Mouse (Mus musculus): ENCODE data around the gene Brd7. TPM values are rescaled to one million over a fixed set of nuclear protein-coding genes. Genes with fewer than 3 reads are reported as not detected.

Gene Brd7
- polyA plus RNA-seq, 1 experiment from 2014 or later = 60.4 TPM

- 89% methylated on average over 2 of the region's 2 CpGs for WGBS
- Histone ChIP-seq H3K27me3 (replicated peaks; ENCODE audit: control insufficient read depth, insufficient read depth, low read length) (no peaks in the 10 kb centered on the region), H3K9me3 (ENCODE audit: control insufficient read depth, low read length) (no peaks in the 10 kb centered on the region), H3K36me3 (ENCODE audit: control insufficient read depth, insufficient read depth, low read length) (no peaks in the 10 kb centered on the region), H3K4me2 (ENCODE audit: low read length) (no peak overlapping the region), H3K4me1 (replicated peaks; ENCODE audit: control insufficient read depth, insufficient read depth, low read length) (no peaks in the 10 kb centered on the region), H3K27ac (ENCODE audit: low read depth) (no peak overlapping the region), H3K9ac (ENCODE audit: low read length) (no peak overlapping the region), H3K4me3 (ENCODE audit: low read depth, low read length) (no peak overlapping the region)
- DNase-seq (ENCODE audit: low spot score) (no peak), ATAC-seq (replicated peaks; ENCODE audit: low FRiP score, low TSS enrichment, low read depth) (no peak)
Observed at GRCm38 (mm10) chr8:88383164-88383556, 21.2 kb upstream of the Brd7 start.

- Histone ChIP-seq H3K4me3 (ENCODE audit: low read depth, low read length) (no peak overlapping the region), H3K9ac (ENCODE audit: low read length) (no peak overlapping the region), H3K4me1 (replicated peaks; ENCODE audit: control insufficient read depth, insufficient read depth, low read length) (no peaks in the 10 kb centered on the region), H3K27me3 (replicated peaks; ENCODE audit: control insufficient read depth, insufficient read depth, low read length) (no peaks in the 10 kb centered on the region), H3K4me2 (ENCODE audit: low read length) (no peak overlapping the region), H3K36me3 (ENCODE audit: control insufficient read depth, insufficient read depth, low read length) (no peaks in the 10 kb centered on the region), H3K27ac (ENCODE audit: low read depth) (no peak overlapping the region), H3K9me3 (ENCODE audit: control insufficient read depth, low read length) (no peaks in the 10 kb centered on the region)
- no peak for DNase-seq (ENCODE audit: low spot score)
- no peak for ATAC-seq (replicated peaks; ENCODE audit: low FRiP score, low TSS enrichment, low read depth)
- 71% methylated on average over 31 of the region's 31 CpGs for WGBS
Observed at GRCm38 (mm10) chr8:88382311-88383163, 20.5 kb upstream of the Brd7 start.

GRCm38 (mm10) chr8:88380497-88380896 is 18.5 kb upstream of the Brd7 start:
- H3K4me3 ChIP-seq (ENCODE audit: low read depth, low read length) = no peak overlapping the region
- ATAC-seq (replicated peaks; ENCODE audit: low FRiP score, low TSS enrichment, low read depth) (no peak), DNase-seq (ENCODE audit: low spot score) (no peak)
- no peaks in the 10 kb centered on the region for H3K9me3 ChIP-seq (ENCODE audit: control insufficient read depth, low read length)
- H3K27ac ChIP-seq (ENCODE audit: low read depth) = no peak overlapping the region
- no peak overlapping the region for H3K9ac ChIP-seq (ENCODE audit: low read length)
- no peaks in the 10 kb centered on the region for H3K4me1 ChIP-seq (replicated peaks; ENCODE audit: control insufficient read depth, insufficient read depth, low read length)
- 78% methylated on average over 7 of the region's 7 CpGs for WGBS
- H3K27me3 ChIP-seq (replicated peaks; ENCODE audit: control insufficient read depth, insufficient read depth, low read length) = no peaks in the 10 kb centered on the region
- H3K4me2 ChIP-seq (ENCODE audit: low read length) = no peak overlapping the region
- no peaks in the 10 kb centered on the region for H3K36me3 ChIP-seq (ENCODE audit: control insufficient read depth, insufficient read depth, low read length)

GRCm38 (mm10) chr8:88376836-88377582 is 15.0 kb upstream of the Brd7 start:
- Histone ChIP-seq H3K4me3 (ENCODE audit: low read depth, low read length) (no peak overlapping the region), H3K27me3 (replicated peaks; ENCODE audit: control insufficient read depth, insufficient read depth, low read length) (no peaks in the 10 kb centered on the region), H3K4me2 (ENCODE audit: low read length) (no peak overlapping the region), H3K9ac (ENCODE audit: low read length) (no peak overlapping the region), H3K36me3 (ENCODE audit: control insufficient read depth, insufficient read depth, low read length) (no peaks in the 10 kb centered on the region), H3K27ac (ENCODE audit: low read depth) (no peak overlapping the region), H3K4me1 (replicated peaks; ENCODE audit: control insufficient read depth, insufficient read depth, low read length) (no peaks in the 10 kb centered on the region), H3K9me3 (ENCODE audit: control insufficient read depth, low read length) (no peaks in the 10 kb centered on the region)
- 42% methylated on average over 19 of the region's 19 CpGs for WGBS
- peak; percentile 65 for DNase-seq (ENCODE audit: low spot score)
- 0 out of 2 replicates have a peak, but pooled peaks have one; percentile 27 for ATAC-seq (replicated peaks; ENCODE audit: low FRiP score, low TSS enrichment, low read depth)

- Histone ChIP-seq H3K4me3 (ENCODE audit: low read depth, low read length) (no peak overlapping the region), H3K27me3 (replicated peaks; ENCODE audit: control insufficient read depth, insufficient read depth, low read length) (no peaks in the 10 kb centered on the region)
- WGBS = 85% methylated on average over 2 of the region's 2 CpGs
Observed at GRCm38 (mm10) chr8:88371522-88371921, 9.5 kb upstream of the Brd7 start.

GRCm38 (mm10) chr8:88369805-88370204 is 7.8 kb upstream of the Brd7 start:
- Histone ChIP-seq H3K4me2 (ENCODE audit: low read length) (no peak overlapping the region), H3K9ac (ENCODE audit: low read length) (no peak overlapping the region), H3K4me1 (replicated peaks; ENCODE audit: control insufficient read depth, insufficient read depth, low read length) (peaks cover 14% of the 10 kb centered on the region), H3K27me3 (replicated peaks; ENCODE audit: control insufficient read depth, insufficient read depth, low read length) (no peaks in the 10 kb centered on the region), H3K27ac (ENCODE audit: low read depth) (no peak overlapping the region), H3K9me3 (ENCODE audit: control insufficient read depth, low read length) (no peaks in the 10 kb centered on the region), H3K4me3 (ENCODE audit: low read depth, low read length) (no peak overlapping the region), H3K36me3 (ENCODE audit: control insufficient read depth, insufficient read depth, low read length) (no peaks in the 10 kb centered on the region)
- WGBS = 23% methylated on average over 3 of the region's 3 CpGs
- DNase-seq (ENCODE audit: low spot score) (peak; percentile 72), ATAC-seq (replicated peaks; ENCODE audit: low FRiP score, low TSS enrichment, low read depth) (peak; percentile 75)

More at GRCm38 (mm10) chr8:88371522-88371921, 9.5 kb upstream of the Brd7 start:
- no peaks in the 10 kb centered on the region for H3K36me3 ChIP-seq (ENCODE audit: control insufficient read depth, insufficient read depth, low read length)
- no peaks in the 10 kb centered on the region for H3K9me3 ChIP-seq (ENCODE audit: control insufficient read depth, low read length)
- no peak overlapping the region for H3K9ac ChIP-seq (ENCODE audit: low read length)
- ATAC-seq (replicated peaks; ENCODE audit: low FRiP score, low TSS enrichment, low read depth) (no peak), DNase-seq (ENCODE audit: low spot score) (no peak)
- peaks cover 14% of the 10 kb centered on the region for H3K4me1 ChIP-seq (replicated peaks; ENCODE audit: control insufficient read depth, insufficient read depth, low read length)
- H3K4me2 ChIP-seq (ENCODE audit: low read length) = no peak overlapping the region
- H3K27ac ChIP-seq (ENCODE audit: low read depth) = no peak overlapping the region

GRCm38 (mm10) chr8:88369221-88369620 is 7.2 kb upstream of the Brd7 start:
- Histone ChIP-seq H3K9ac (ENCODE audit: low read length) (no peak overlapping the region), H3K36me3 (ENCODE audit: control insufficient read depth, insufficient read depth, low read length) (no peaks in the 10 kb centered on the region), H3K4me2 (ENCODE audit: low read length) (no peak overlapping the region), H3K4me1 (replicated peaks; ENCODE audit: control insufficient read depth, insufficient read depth, low read length) (peaks cover 14% of the 10 kb centered on the region), H3K9me3 (ENCODE audit: control insufficient read depth, low read length) (no peaks in the 10 kb centered on the region), H3K27ac (ENCODE audit: low read depth) (no peak overlapping the region), H3K27me3 (replicated peaks; ENCODE audit: control insufficient read depth, insufficient read depth, low read length) (no peaks in the 10 kb centered on the region), H3K4me3 (ENCODE audit: low read depth, low read length) (no peak overlapping the region)
- 17% methylated on average over 6 of the region's 6 CpGs for WGBS
- ATAC-seq (replicated peaks; ENCODE audit: low FRiP score, low TSS enrichment, low read depth) (peak; percentile 55), DNase-seq (ENCODE audit: low spot score) (peak; percentile 56)

DNA sequence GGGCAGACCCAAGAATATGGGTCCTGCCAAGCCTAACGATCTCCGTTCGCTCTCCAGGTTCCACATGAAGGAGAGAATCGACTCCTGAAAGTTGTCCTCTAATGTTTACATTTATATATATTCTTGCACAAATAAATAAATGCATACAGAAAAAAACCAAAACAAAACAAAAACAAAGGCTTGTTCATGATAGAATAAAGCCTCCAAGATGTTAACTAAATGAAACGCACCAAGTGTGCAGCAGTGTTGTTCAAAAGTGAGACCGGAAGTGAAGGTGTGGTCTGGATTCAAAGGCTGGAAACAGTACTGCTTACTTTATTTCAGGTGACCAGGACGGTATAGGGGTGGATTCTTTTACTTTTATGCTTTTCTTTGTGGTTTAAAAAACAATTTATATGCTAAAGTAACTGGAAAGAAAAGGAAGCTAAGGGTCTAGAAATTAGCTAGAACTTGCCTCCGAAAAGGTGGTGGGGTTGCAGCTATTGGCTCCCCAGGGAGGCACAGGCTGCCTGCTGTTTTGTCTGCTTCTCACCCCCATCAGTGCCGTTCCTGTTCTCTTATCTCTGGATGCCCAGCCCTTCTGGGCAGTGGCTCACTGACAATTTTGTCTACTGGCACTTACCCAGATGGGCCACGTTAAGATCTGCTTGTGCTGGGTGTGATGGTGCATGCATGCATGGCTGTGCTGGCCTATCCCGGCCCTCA is 604 bp upstream of the Brd7 start:
- no peak for DNase-seq (ENCODE audit: low spot score)
- H3K9me3 ChIP-seq (ENCODE audit: control insufficient read depth, low read length) = no peaks in the 10 kb centered on the region
- peak overlapping the region; percentile 94 for H3K9ac ChIP-seq (ENCODE audit: low read length)
- peaks cover 15% of the 10 kb centered on the region for H3K36me3 ChIP-seq (ENCODE audit: control insufficient read depth, insufficient read depth, low read length)
- WGBS = 35% methylated on average over 11 of the region's 11 CpGs
- H3K4me1 ChIP-seq (replicated peaks; ENCODE audit: control insufficient read depth, insufficient read depth, low read length) = peaks cover 15% of the 10 kb centered on the region
- no peak; the same call in 1 of the 2 replicates for ATAC-seq (replicated peaks; ENCODE audit: low FRiP score, low TSS enrichment, low read depth)
- H3K27me3 ChIP-seq (replicated peaks; ENCODE audit: control insufficient read depth, insufficient read depth, low read length) = no peaks in the 10 kb centered on the region
- H3K4me2 ChIP-seq (ENCODE audit: low read length) = peak overlapping the region; percentile 46
- peak overlapping the region; percentile 84; the same call in 1 of the 2 replicates for H3K27ac ChIP-seq (ENCODE audit: low read depth)
- peak overlapping the region; percentile 88 for H3K4me3 ChIP-seq (ENCODE audit: low read depth, low read length)

Data from intestine, embryonic 14.5 days (tissue).